Mouse (Mus musculus) yolk sac, embryonic 10.5 days (tissue): ENCODE results near the gene Gm20867.
"Not testable (repeated sequence)": the region's sequence is repeated elsewhere in the genome, so short reads cannot be mapped to it uniquely, and the experiment has no call there.

Experiments
- DNase-seq: peaks from one replicate; pipeline ENCODE4 v3.0.0-alpha.2; 2017; ENCODE audit warnings: low spot score

The Gm20867 gene

DNA sequence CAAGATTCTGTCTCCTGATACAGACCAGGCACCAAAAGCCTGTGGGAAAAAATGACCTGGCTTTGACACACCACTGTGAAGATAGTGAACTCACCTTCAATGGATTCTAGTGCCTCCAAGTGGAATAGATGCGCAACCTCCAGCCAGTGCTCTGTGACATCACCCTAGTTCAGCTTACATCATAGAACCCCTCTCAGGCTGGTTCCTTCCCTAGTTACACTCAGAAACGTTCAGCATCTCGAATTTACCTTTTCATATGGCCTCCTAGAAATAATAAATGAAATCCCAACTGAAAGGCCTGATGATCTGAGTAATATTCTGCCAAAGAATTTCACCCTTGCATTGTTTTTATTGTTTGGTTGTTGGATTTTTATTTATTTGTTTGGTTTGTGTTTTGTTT is at the start of gene Gm20867:
Gm20867 (minus strand) TSS at position 101 of the 400 bp plus-strand sequence.
- DNase-seq = not testable (repeated sequence)
